Mouse (Mus musculus): Measurements from ENCODE around the gene Dntt.
A peak's percentile ranks its signal among the peaks of the same experiment; 100 is the strongest.

Dntt gene

GRCm38 (mm10) chr19:41054702-41055101 is 25.6 kb downstream of the Dntt start:
- no peak for DNase-seq (ENCODE audit: low spot score)

- peak; percentile 53 for DNase-seq (ENCODE audit: low spot score)
These were observed 42.4 kb downstream of the Dntt start for GRCm38 (mm10) chr19:41071500-41071899.

GRCm38 (mm10) chr19:41073746-41074455 is 44.8 kb downstream of the Dntt start:
- no peak for DNase-seq (ENCODE audit: low spot score)

- DNase-seq (ENCODE audit: low spot score) = no peak
These were observed 47.8 kb downstream of the Dntt start, which contains the start of gene Opalin for GRCm38 (mm10) chr19:41076906-41077305. Gene Opalin, minus strand, starts transcription at chr19:41077113.

GRCm38 (mm10) chr19:41081589-41081988 is 52.5 kb downstream of the Dntt start:
- DNase-seq (ENCODE audit: low spot score) = no peak

GRCm38 (mm10) chr19:41083646-41084045 is 54.6 kb downstream of the Dntt start:
- DNase-seq (ENCODE audit: low spot score) = no peak

- DNase-seq (ENCODE audit: low spot score) = no peak
These were observed 57.2 kb downstream of the Dntt start for GRCm38 (mm10) chr19:41086289-41086688.

- peak; percentile 44 for DNase-seq (ENCODE audit: low spot score)
These were observed 57.6 kb downstream of the Dntt start for GRCm38 (mm10) chr19:41086700-41087099.

GRCm38 (mm10) chr19:41087901-41088300 is 58.8 kb downstream of the Dntt start:
- DNase-seq (ENCODE audit: low spot score) = no peak

GRCm38 (mm10) chr19:41088491-41088890 is 59.4 kb downstream of the Dntt start:
- DNase-seq (ENCODE audit: low spot score) = no peak

GRCm38 (mm10) chr19:41089833-41090232 is 60.8 kb downstream of the Dntt start:
- peak; percentile 32 for DNase-seq (ENCODE audit: low spot score)

GRCm38 (mm10) chr19:41091901-41092300 is 62.8 kb downstream of the Dntt start:
- DNase-seq (ENCODE audit: low spot score) = no peak

GRCm38 (mm10) chr19:41097038-41097437 is 68.0 kb downstream of the Dntt start:
- no peak for DNase-seq (ENCODE audit: low spot score)

GRCm38 (mm10) chr19:41100863-41101262 is 71.8 kb downstream of the Dntt start:
- DNase-seq (ENCODE audit: low spot score) = no peak

- no peak for DNase-seq (ENCODE audit: low spot score)
These were observed 72.3 kb downstream of the Dntt start for GRCm38 (mm10) chr19:41101390-41101789.

- no peak for DNase-seq (ENCODE audit: low spot score)
These were observed 75.8 kb downstream of the Dntt start for GRCm38 (mm10) chr19:41104922-41105321.

- DNase-seq (ENCODE audit: low spot score) = no peak
These were observed 78.5 kb downstream of the Dntt start for GRCm38 (mm10) chr19:41107530-41107929.

- DNase-seq (ENCODE audit: low spot score) = no peak
These were observed 79.6 kb downstream of the Dntt start for GRCm38 (mm10) chr19:41108666-41109065.
